Mouse (Mus musculus): Measurements from ENCODE around the gene Derl2. TPM values are rescaled to one million over a fixed set of nuclear protein-coding genes. Genes with fewer than 3 reads are reported as not detected.

Gene Derl2
- polyA plus RNA-seq, 1 experiment from 2014 or later = 51.6 TPM

DNA sequence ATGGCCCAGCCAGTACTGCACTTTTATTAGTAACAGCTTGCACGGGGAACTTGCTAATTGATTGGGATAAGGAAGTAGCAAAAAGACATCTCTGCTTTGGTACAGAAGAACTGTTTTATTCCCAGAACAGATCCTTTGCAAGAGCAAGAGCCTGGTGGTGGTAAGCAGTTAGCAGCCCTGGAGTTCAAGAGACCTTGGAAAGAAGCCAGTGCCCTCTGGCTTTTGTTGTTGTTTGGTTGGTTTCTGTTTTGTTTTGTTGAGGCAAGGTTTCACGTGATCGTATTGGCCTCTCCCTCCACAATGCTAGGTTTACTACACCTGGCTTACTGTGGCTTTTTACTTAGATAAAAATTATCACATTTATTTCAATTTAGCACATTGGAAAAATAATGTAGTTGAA is 8.6 kb upstream of the Derl2 start:
- no peak overlapping the region for H3K4me2 ChIP-seq
- H3K36me3 ChIP-seq (ENCODE audit: control insufficient read depth, insufficient read depth, low read length) = peaks cover 17% of the 10 kb centered on the region
- ATAC-seq (replicated peaks; ENCODE audit: low FRiP score) (no peak), DNase-seq (ENCODE audit: low spot score) (no peak)
- H3K27me3 ChIP-seq (replicated peaks; ENCODE audit: control insufficient read depth, insufficient read depth, low read length) = peaks cover 7% of the 10 kb centered on the region
- H3K4me3 ChIP-seq (ENCODE audit: low read depth, low read length) = no peak overlapping the region
- H3K9me3 ChIP-seq (ENCODE audit: control insufficient read depth, low read length) = no peaks in the 10 kb centered on the region
- H3K9ac ChIP-seq (ENCODE audit: low read depth, low read length) = no peak overlapping the region
- no peaks in the 10 kb centered on the region; the same call in 1 of the 2 replicates for H3K4me1 ChIP-seq (replicated peaks; ENCODE audit: control insufficient read depth, insufficient read depth, low read length)
- WGBS = 79% methylated on average over 3 of the region's 3 CpGs
- no peak overlapping the region for H3K27ac ChIP-seq (ENCODE audit: low read depth, low read length)

DNA sequence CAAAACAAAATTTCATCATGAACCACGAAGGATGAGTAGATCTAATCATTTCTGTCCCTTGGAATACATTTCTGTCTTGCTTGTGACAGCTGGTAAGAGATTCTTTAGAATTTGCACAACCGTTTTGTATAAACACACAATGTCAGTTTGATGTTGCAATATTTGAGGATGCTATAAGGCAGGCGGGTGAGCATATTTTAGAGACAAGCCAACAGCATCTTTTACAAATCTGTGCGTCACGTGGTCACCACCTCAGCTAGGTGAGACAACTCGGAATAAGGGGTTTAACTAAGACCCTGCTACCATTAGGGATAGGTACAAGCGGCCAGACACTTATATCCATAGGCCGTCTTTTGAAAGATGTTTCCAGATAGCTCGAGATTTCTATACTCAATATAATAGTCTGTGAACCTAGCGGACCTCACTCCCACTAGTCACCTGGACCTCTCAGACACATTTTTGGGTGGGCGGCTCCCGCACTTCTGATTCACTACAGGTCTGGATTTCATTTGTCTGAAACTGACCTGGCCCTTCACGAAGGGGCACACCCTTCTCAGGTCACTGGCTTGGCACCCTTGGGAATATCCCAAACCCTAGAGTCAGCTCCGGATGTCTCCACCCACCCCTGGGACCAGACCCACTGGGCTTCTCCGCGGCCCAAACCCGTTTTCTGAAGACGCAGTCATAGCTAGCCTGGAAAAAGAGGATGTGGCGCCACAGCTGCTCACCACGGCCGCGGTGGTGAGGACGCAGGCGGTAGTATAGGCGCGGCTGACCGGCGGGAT is 1.0 kb downstream of the Derl2 start:
- H3K27ac ChIP-seq (ENCODE audit: low read depth, low read length) = peak overlapping the region; percentile 73
- H3K4me1 ChIP-seq (replicated peaks; ENCODE audit: control insufficient read depth, insufficient read depth, low read length) = peaks cover 10% of the 10 kb centered on the region; the same call in 1 of the 2 replicates
- peak; percentile 14 for ATAC-seq (replicated peaks; ENCODE audit: low FRiP score)
- peaks cover 3% of the 10 kb centered on the region; the same call in 1 of the 2 replicates for H3K36me3 ChIP-seq (ENCODE audit: control insufficient read depth, insufficient read depth, low read length)
- H3K4me2 ChIP-seq = peak overlapping the region; percentile 81
- WGBS = 5% methylated on average over 28 of the region's 28 CpGs
- H3K4me3 ChIP-seq (ENCODE audit: low read depth, low read length) = peak overlapping the region; percentile 90
- H3K27me3 ChIP-seq (replicated peaks; ENCODE audit: control insufficient read depth, insufficient read depth, low read length) = no peaks in the 10 kb centered on the region
- no peak for DNase-seq (ENCODE audit: low spot score)
- peak overlapping the region; percentile 90 for H3K9ac ChIP-seq (ENCODE audit: low read depth, low read length)
- H3K9me3 ChIP-seq (ENCODE audit: control insufficient read depth, low read length) = no peaks in the 10 kb centered on the region

DNA sequence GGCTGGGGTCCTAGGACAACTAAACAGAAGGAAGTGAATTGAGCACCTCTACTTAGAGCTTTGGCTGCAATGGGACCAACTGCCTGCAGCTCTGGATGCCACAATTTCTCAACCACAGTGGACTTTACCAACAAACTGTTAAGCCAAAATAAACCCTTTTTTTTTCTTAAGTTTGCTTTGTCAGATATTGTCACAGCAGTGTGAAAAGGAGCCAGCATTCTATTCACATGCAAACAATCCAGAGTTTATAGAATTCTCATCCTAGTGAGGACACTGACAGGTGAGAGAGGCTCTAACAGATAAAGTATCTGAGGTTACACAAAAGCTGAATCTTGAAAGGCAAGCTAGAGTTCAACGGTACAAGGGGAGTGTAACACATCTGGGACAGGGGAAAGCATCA is 2.6 kb downstream of the Derl2 start:
- 97% methylated on average over 1 of the region's 1 CpGs for WGBS
- no peak for ATAC-seq (replicated peaks; ENCODE audit: low FRiP score)
- no peak overlapping the region for H3K27ac ChIP-seq (ENCODE audit: low read depth, low read length)

DNA sequence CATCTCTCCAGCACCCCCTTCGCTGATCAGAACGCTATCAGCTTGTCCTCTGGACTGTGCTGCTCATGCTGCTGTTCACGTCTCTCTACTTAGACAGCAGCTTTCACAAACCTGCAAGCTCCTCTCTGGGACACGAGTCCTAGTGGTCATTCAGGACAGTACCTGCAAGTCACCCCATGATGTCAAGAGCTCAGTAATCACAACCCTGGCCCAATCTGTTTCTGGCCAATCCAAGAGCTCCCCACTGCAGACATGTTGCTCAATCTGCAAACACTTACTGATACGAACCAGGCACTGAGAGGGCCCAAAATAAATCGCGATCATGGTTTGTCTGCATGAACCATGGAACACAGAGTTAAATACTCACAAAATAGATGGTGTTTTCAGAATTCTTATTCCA is 6.9 kb downstream of the Derl2 start:
- Histone ChIP-seq H3K27ac (ENCODE audit: low read depth, low read length) (no peak overlapping the region), H3K4me3 (ENCODE audit: low read depth, low read length) (no peak overlapping the region), H3K4me2 (no peak overlapping the region), H3K9me3 (ENCODE audit: control insufficient read depth, low read length) (no peaks in the 10 kb centered on the region), H3K27me3 (replicated peaks; ENCODE audit: control insufficient read depth, insufficient read depth, low read length) (no peaks in the 10 kb centered on the region), H3K9ac (ENCODE audit: low read depth, low read length) (no peak overlapping the region), H3K4me1 (replicated peaks; ENCODE audit: control insufficient read depth, insufficient read depth, low read length) (peaks cover 3% of the 10 kb centered on the region; the same call in 1 of the 2 replicates), H3K36me3 (ENCODE audit: control insufficient read depth, insufficient read depth, low read length) (peaks cover 13% of the 10 kb centered on the region; the same call in 1 of the 2 replicates)
- DNase-seq (ENCODE audit: low spot score) (no peak), ATAC-seq (replicated peaks; ENCODE audit: low FRiP score) (peak; percentile 58)
- 85% methylated on average over 7 of the region's 7 CpGs for WGBS

More for the DNA sequence above, 2.6 kb downstream of the Derl2 start:
- Histone ChIP-seq H3K4me3 (ENCODE audit: low read depth, low read length) (no peak overlapping the region), H3K4me2 (0 out of 2 replicates have a peak overlapping the region, but pooled peaks have one; percentile 8), H3K36me3 (ENCODE audit: control insufficient read depth, insufficient read depth, low read length) (peaks cover 11% of the 10 kb centered on the region; the same call in 1 of the 2 replicates), H3K4me1 (replicated peaks; ENCODE audit: control insufficient read depth, insufficient read depth, low read length) (peaks cover 10% of the 10 kb centered on the region; the same call in 1 of the 2 replicates), H3K9ac (ENCODE audit: low read depth, low read length) (no peak overlapping the region), H3K9me3 (ENCODE audit: control insufficient read depth, low read length) (no peaks in the 10 kb centered on the region), H3K27me3 (replicated peaks; ENCODE audit: control insufficient read depth, insufficient read depth, low read length) (no peaks in the 10 kb centered on the region)
- DNase-seq (ENCODE audit: low spot score) = no peak

DNA sequence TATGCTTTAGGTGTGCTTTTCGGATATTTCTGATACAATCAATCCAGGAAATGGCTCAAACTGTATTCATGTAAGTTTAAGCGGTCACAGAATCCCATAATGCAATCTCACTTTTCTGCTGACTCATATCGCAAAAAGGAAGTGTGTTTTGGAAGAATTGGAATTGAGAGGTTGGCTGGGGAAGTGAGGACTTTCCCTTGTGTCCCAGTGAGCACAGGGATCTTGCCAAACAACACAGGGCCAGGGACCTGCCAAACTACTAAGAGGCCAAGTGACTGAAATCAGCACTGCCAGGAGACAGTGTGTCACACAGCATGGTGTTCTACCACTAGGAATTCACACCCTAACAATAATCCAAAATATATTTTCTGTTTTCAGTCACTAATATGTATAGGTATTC is 11.3 kb downstream of the Derl2 start:
- DNase-seq (ENCODE audit: low spot score) (no peak), ATAC-seq (replicated peaks; ENCODE audit: low FRiP score) (no peak)
- H3K9ac ChIP-seq (ENCODE audit: low read depth, low read length) = no peak overlapping the region
- no peak overlapping the region for H3K4me2 ChIP-seq
- peaks cover 3% of the 10 kb centered on the region for H3K4me1 ChIP-seq (replicated peaks; ENCODE audit: control insufficient read depth, insufficient read depth, low read length)
- H3K9me3 ChIP-seq (ENCODE audit: control insufficient read depth, low read length) = no peaks in the 10 kb centered on the region
- H3K27ac ChIP-seq (ENCODE audit: low read depth, low read length) = no peak overlapping the region
- no peaks in the 10 kb centered on the region for H3K27me3 ChIP-seq (replicated peaks; ENCODE audit: control insufficient read depth, insufficient read depth, low read length)
- peaks cover 13% of the 10 kb centered on the region; the same call in 1 of the 2 replicates for H3K36me3 ChIP-seq (ENCODE audit: control insufficient read depth, insufficient read depth, low read length)
- 85% methylated on average over 3 of the region's 3 CpGs for WGBS
- no peak overlapping the region for H3K4me3 ChIP-seq (ENCODE audit: low read depth, low read length)

DNA sequence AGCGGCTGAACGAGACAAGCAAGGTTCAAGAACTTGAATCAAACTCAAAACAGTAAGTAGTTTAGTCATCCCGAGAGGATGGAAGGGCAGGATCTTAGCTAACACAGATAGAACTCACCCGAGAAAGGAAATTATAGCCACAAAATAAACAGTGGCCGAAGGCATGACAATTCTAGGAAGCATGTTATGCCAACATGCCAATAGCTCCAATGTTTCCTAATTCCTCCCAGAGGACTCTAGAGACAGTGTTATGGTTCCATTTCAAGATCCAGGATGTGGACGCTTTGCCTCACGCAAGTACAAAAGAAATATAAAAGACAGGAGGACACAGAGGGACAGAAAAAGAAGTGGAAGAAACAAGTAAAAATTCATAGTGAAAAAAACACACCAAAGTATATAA is 11.8 kb downstream of the Derl2 start:
- Histone ChIP-seq H3K4me1 (replicated peaks; ENCODE audit: control insufficient read depth, insufficient read depth, low read length) (peaks cover 7% of the 10 kb centered on the region), H3K9me3 (ENCODE audit: control insufficient read depth, low read length) (no peaks in the 10 kb centered on the region), H3K27me3 (replicated peaks; ENCODE audit: control insufficient read depth, insufficient read depth, low read length) (no peaks in the 10 kb centered on the region), H3K36me3 (ENCODE audit: control insufficient read depth, insufficient read depth, low read length) (peaks cover 13% of the 10 kb centered on the region; the same call in 1 of the 2 replicates), H3K4me2 (no peak overlapping the region), H3K4me3 (ENCODE audit: low read depth, low read length) (no peak overlapping the region), H3K9ac (ENCODE audit: low read depth, low read length) (no peak overlapping the region), H3K27ac (ENCODE audit: low read depth, low read length) (no peak overlapping the region)
- 88% methylated on average over 7 of the region's 7 CpGs for WGBS
- ATAC-seq (replicated peaks; ENCODE audit: low FRiP score) (no peak), DNase-seq (ENCODE audit: low spot score) (no peak)

DNA sequence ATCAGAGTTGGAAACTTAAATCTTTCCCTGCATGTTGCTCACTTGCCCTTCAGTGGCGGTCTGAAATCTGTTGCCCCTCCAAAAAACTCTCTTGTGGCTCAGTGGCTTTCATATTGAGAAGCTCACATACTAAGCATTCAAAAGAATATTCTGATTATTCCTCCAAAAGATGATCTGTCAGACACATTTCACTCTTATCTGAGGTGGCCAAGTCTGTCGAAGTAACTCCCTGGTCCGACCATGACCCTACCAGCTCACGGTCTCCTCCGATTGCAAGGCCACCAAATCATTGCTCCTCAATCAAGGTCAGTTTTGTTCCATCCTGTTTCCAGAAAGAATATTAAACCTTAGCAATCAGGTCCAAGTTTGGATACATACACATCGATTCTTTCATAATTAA is 12.6 kb downstream of the Derl2 start:
- ATAC-seq (replicated peaks; ENCODE audit: low FRiP score) = no peak
- H3K27ac ChIP-seq (ENCODE audit: low read depth, low read length) = no peak overlapping the region
- WGBS = 91% methylated on average over 6 of the region's 6 CpGs

DNA sequence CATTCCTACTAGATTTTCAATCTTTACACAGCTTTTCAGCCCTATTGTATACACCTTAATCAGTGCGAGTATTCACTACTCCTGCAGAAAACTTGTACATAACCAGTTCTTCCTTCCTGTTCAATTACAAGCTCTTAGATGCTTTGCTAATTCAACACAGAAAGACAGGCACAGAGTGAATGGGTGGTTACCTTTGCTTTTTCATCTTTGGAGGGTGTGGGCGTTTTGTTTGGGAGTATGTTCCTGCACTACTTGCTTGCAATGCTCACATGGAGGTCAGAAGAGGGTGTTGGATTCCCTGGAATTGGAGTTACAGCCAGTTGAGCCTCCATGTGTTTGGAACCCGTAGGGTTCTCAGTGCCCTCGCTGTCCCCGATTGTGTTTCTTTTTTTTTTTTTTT is 14.6 kb downstream of the Derl2 start:
- WGBS = 57% methylated on average over 5 of the region's 5 CpGs
- peaks cover 11% of the 10 kb centered on the region for H3K4me1 ChIP-seq (replicated peaks; ENCODE audit: control insufficient read depth, insufficient read depth, low read length)
- DNase-seq (ENCODE audit: low spot score) (no peak), ATAC-seq (replicated peaks; ENCODE audit: low FRiP score) (no peak)
- 0 out of 2 replicates have a peak overlapping the region, but pooled peaks have one; percentile 10 for H3K9ac ChIP-seq (ENCODE audit: low read depth, low read length)
- no peak overlapping the region for H3K27ac ChIP-seq (ENCODE audit: low read depth, low read length)
- no peaks in the 10 kb centered on the region; the same call in 1 of the 2 replicates for H3K36me3 ChIP-seq (ENCODE audit: control insufficient read depth, insufficient read depth, low read length)
- no peaks in the 10 kb centered on the region for H3K27me3 ChIP-seq (replicated peaks; ENCODE audit: control insufficient read depth, insufficient read depth, low read length)
- H3K4me2 ChIP-seq = peak overlapping the region; percentile 63
- H3K4me3 ChIP-seq (ENCODE audit: low read depth, low read length) = peak overlapping the region; percentile 91
- no peaks in the 10 kb centered on the region for H3K9me3 ChIP-seq (ENCODE audit: control insufficient read depth, low read length)

More for the DNA sequence above, 12.6 kb downstream of the Derl2 start:
- Histone ChIP-seq H3K27me3 (replicated peaks; ENCODE audit: control insufficient read depth, insufficient read depth, low read length) (no peaks in the 10 kb centered on the region), H3K9me3 (ENCODE audit: control insufficient read depth, low read length) (no peaks in the 10 kb centered on the region), H3K36me3 (ENCODE audit: control insufficient read depth, insufficient read depth, low read length) (peaks cover 5% of the 10 kb centered on the region; the same call in 1 of the 2 replicates), H3K4me1 (replicated peaks; ENCODE audit: control insufficient read depth, insufficient read depth, low read length) (peaks cover 11% of the 10 kb centered on the region), H3K9ac (ENCODE audit: low read depth, low read length) (no peak overlapping the region), H3K4me2 (no peak overlapping the region), H3K4me3 (ENCODE audit: low read depth, low read length) (no peak overlapping the region)
- DNase-seq (ENCODE audit: low spot score) = no peak
